Mouse (Mus musculus): ENCODE measurements around the gene Rpl36al. TPM values are rescaled to one million over a fixed set of nuclear protein-coding genes. Genes with fewer than 3 reads are reported as not detected.

Gene Rpl36al
- polyA plus RNA-seq, 2 experiments, result 515 to 643 TPM

- H3K4me2 ChIP-seq (ENCODE audit: low read depth), result peak overlapping the region; percentile 99
- no peak for TF ChIP-seq EP300 (IDR thresholded peaks at IDR 0.05; ENCODE audit: low read depth)
- TF ChIP-seq CTCF (IDR thresholded peaks at IDR 0.05; ENCODE audit: low read depth), result no peak
- no peak overlapping the region for H3K27ac ChIP-seq
- no peaks in the 10 kb centered on the region for H3K9me3 ChIP-seq (ENCODE audit: control insufficient read depth, low read length)
- H3K4me3 ChIP-seq (ENCODE audit: insufficient read depth in 1 of 2, low read depth in 2 of 2, low read length in 2 of 2), result peak overlapping the region; percentile 3 to 83; a peak in 3 of 4 replicates
- peaks cover 6 to 7% of the 10 kb centered on the region in 2 experiments; a peak in 3 of 4 replicates for H3K4me1 ChIP-seq (replicated peaks; ENCODE audit: control insufficient read depth in 2 of 2, insufficient read depth in 2 of 2, low read length in 1 of 2)
- 0 out of 2 replicates have a peak overlapping the region, but pooled peaks have one; percentile 15 for H3K9ac ChIP-seq (replicated peaks)
- H3K27me3 ChIP-seq (ENCODE audit: control insufficient read depth, insufficient read depth, low read length), result no peaks in the 10 kb centered on the region
- no peak for DNase-seq (ENCODE audit: low read depth in 3 of 3, low spot score in 3 of 3)
- peaks cover 37% of the 10 kb centered on the region for H3K36me3 ChIP-seq (replicated peaks; ENCODE audit: control insufficient read depth, insufficient read depth, low read depth)
- no peak for ATAC-seq (ENCODE audit: insufficient read depth)
These were observed 15.1 kb upstream of the Rpl36al start for GRCm38 (mm10) chr12:69198985-69199384.

GRCm38 (mm10) chr12:69198164-69198535, 14.3 kb upstream of the Rpl36al start, which contains the start of gene Dnaaf2:
Dnaaf2 (minus strand) TSS chr12:69198429.
- 0% methylated on average over 18 of the region's 18 CpGs for WGBS (ENCODE audit: insufficient replicate concordance)

GRCm38 (mm10) chr12:69197378-69198163, 13.7 kb upstream of the Rpl36al start:
- under 1% methylated on average over 93 of the region's 94 CpGs for WGBS (ENCODE audit: insufficient replicate concordance)
- Histone ChIP-seq H3K9ac (replicated peaks) (peak overlapping the region; percentile 70), H3K27me3 (ENCODE audit: control insufficient read depth, insufficient read depth, low read length) (no peaks in the 10 kb centered on the region), H3K4me3 (ENCODE audit: insufficient read depth in 1 of 2, low read depth in 2 of 2, low read length in 2 of 2) (peak overlapping the region; percentile 83 to 95), H3K4me2 (ENCODE audit: low read depth) (peak overlapping the region; percentile 99), H3K9me3 (ENCODE audit: control insufficient read depth, low read length) (no peaks in the 10 kb centered on the region), H3K4me1 (replicated peaks; ENCODE audit: control insufficient read depth in 2 of 2, insufficient read depth in 2 of 2, low read length in 1 of 2) (peaks cover 6 to 7% of the 10 kb centered on the region in 2 experiments; a peak in 3 of 4 replicates), H3K27ac (peak overlapping the region; percentile 67), H3K36me3 (replicated peaks; ENCODE audit: control insufficient read depth, insufficient read depth, low read depth) (peaks cover 28% of the 10 kb centered on the region)
- peak; percentile 50 to 58 (median 53) for DNase-seq (ENCODE audit: low read depth in 3 of 3, low spot score in 3 of 3)
- TF ChIP-seq EP300 (IDR thresholded peaks at IDR 0.05; ENCODE audit: low read depth), result no peak
- no peak for TF ChIP-seq CTCF (IDR thresholded peaks at IDR 0.05; ENCODE audit: low read depth)
- ATAC-seq (ENCODE audit: insufficient read depth), result peak; percentile 81

More at GRCm38 (mm10) chr12:69198164-69198535, 14.3 kb upstream of the Rpl36al start, which contains the start of gene Dnaaf2:
- peak in 2 of 3 experiments; percentile 49 to 60 for DNase-seq (ENCODE audit: low read depth in 3 of 3, low spot score in 3 of 3)
- no peaks in the 10 kb centered on the region for H3K9me3 ChIP-seq (ENCODE audit: control insufficient read depth, low read length)
- H3K27me3 ChIP-seq (ENCODE audit: control insufficient read depth, insufficient read depth, low read length), result no peaks in the 10 kb centered on the region
- peak within 1 kb of the TSS; percentile 67 for H3K27ac ChIP-seq
- H3K9ac ChIP-seq (replicated peaks), result peak within 1 kb of the TSS; percentile 70
- ATAC-seq (ENCODE audit: insufficient read depth), result peak; percentile 24
- H3K36me3 ChIP-seq (replicated peaks; ENCODE audit: control insufficient read depth, insufficient read depth, low read depth), result peaks cover 34% of the 10 kb centered on the region
- peak within 1 kb of the TSS; percentile 83 to 95 for H3K4me3 ChIP-seq (ENCODE audit: insufficient read depth in 1 of 2, low read depth in 2 of 2, low read length in 2 of 2)
- H3K4me2 ChIP-seq (ENCODE audit: low read depth), result peak within 1 kb of the TSS; percentile 99
- TF ChIP-seq EP300 (IDR thresholded peaks at IDR 0.05; ENCODE audit: low read depth) (no peak), CTCF (IDR thresholded peaks at IDR 0.05; ENCODE audit: low read depth) (no peak)
- H3K4me1 ChIP-seq (replicated peaks; ENCODE audit: control insufficient read depth in 2 of 2, insufficient read depth in 2 of 2, low read length in 1 of 2), result peaks cover 6 to 7% of the 10 kb centered on the region in 2 experiments; a peak in 3 of 4 replicates

GRCm38 (mm10) chr12:69196444-69197377, 12.8 kb upstream of the Rpl36al start, which contains the start of gene Gm49383:
Gm49383 (minus strand) TSS chr12:69197104.
- peaks cover 6 to 7% of the 10 kb centered on the region in 2 experiments; a peak in 3 of 4 replicates for H3K4me1 ChIP-seq (replicated peaks; ENCODE audit: control insufficient read depth in 2 of 2, insufficient read depth in 2 of 2, low read length in 1 of 2)
- H3K27me3 ChIP-seq (ENCODE audit: control insufficient read depth, insufficient read depth, low read length), result no peaks in the 10 kb centered on the region
- no peaks in the 10 kb centered on the region for H3K9me3 ChIP-seq (ENCODE audit: control insufficient read depth, low read length)
- DNase-seq (ENCODE audit: low read depth in 3 of 3, low spot score in 3 of 3) (peak; percentile 59 to 62 (median 60)), ATAC-seq (ENCODE audit: insufficient read depth) (peak; percentile 71)
- TF ChIP-seq CTCF (IDR thresholded peaks at IDR 0.05; ENCODE audit: low read depth) (no peak), EP300 (IDR thresholded peaks at IDR 0.05; ENCODE audit: low read depth) (no peak)
- peaks cover 24% of the 10 kb centered on the region for H3K36me3 ChIP-seq (replicated peaks; ENCODE audit: control insufficient read depth, insufficient read depth, low read depth)
- WGBS (ENCODE audit: insufficient replicate concordance), result under 1% methylated on average over 75 of the region's 75 CpGs
- peak within 1 kb of the TSS; percentile 83 to 95 for H3K4me3 ChIP-seq (ENCODE audit: insufficient read depth in 1 of 2, low read depth in 2 of 2, low read length in 2 of 2)
- peak within 1 kb of the TSS; percentile 70 for H3K9ac ChIP-seq (replicated peaks)
- H3K4me2 ChIP-seq (ENCODE audit: low read depth), result peak within 1 kb of the TSS; percentile 99
- peak within 1 kb of the TSS; percentile 67 for H3K27ac ChIP-seq
